Mouse (Mus musculus): ENCODE results near the gene Actr3b. TPM values are rescaled to one million over a fixed set of nuclear protein-coding genes. Genes with fewer than 3 reads are reported as not detected.

The Actr3b gene
- total and polyA plus RNA-seq, 3 experiments, result 1.3 to 4.7 (median 3.9) TPM

DNA sequence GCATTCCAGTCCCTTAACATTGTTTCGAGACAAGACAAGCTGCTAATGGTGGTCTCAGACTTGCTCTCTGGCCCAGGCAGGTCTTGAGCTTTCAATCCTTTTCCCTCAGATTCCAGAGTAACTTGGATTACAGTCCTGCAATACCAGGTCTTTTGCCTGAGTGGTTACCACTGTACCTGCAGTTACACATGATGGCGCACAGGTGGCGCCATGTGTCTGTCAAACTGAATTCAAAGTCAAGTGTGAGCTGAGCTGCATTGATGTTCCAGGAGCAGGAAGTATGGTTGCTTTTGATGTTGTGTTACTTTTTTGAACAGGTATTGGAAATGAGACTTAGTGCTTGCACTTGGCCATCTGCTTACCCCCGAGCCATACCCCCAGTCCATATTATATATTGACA, 79.6 kb downstream of the Actr3b start:
- H3K9me3 ChIP-seq (replicated peaks; ENCODE audit: low read length), result no peaks in the 10 kb centered on the region
- H3K4me2 ChIP-seq (ENCODE audit: insufficient read depth, low read depth, poor library complexity, severe bottlenecking), result no peak overlapping the region
- H3K4me3 ChIP-seq (replicated peaks in 1 of 3; ENCODE audit: low read depth in 2 of 3, low read length in 2 of 3, poor library complexity in 1 of 3), result no peak overlapping the region
- no peaks in the 10 kb centered on the region for H3K36me3 ChIP-seq (replicated peaks in 1 of 2; ENCODE audit: control insufficient read depth in 1 of 2, insufficient read depth in 1 of 2, low read length in 1 of 2)
- H3K27ac ChIP-seq (ENCODE audit: insufficient read depth, low read depth), result no peak overlapping the region
- no peaks in the 10 kb centered on the region for H3K27me3 ChIP-seq (replicated peaks)
- H3K79me2 ChIP-seq (replicated peaks; ENCODE audit: control insufficient read depth, extremely low read depth, insufficient read depth, poor library complexity, severe bottlenecking), result no peaks in the 10 kb centered on the region
- no peak for TF ChIP-seq USF2 (conservative IDR thresholded peaks at IDR 0.05; ENCODE audit: low read depth, low read length)
- TF ChIP-seq RAD21 (IDR thresholded peaks at IDR 0.05; ENCODE audit: low read depth, low read length), result peak; percentile 86
- TF ChIP-seq CTCF (conservative IDR thresholded peaks at IDR 0.05 in 1 of 2, IDR thresholded peaks at IDR 0.05 in 1 of 2; ENCODE audit: low read depth in 2 of 2, low read length in 2 of 2), result peak; percentile 89 to 91
- no peak for TF ChIP-seq ELF1 (IDR thresholded peaks at IDR 0.05; ENCODE audit: low read depth, low read length)
- TF ChIP-seq SMC3 (IDR thresholded peaks at IDR 0.05; ENCODE audit: low read depth, low read length), result peak; percentile 54
- no peak for TF ChIP-seq USF1 (IDR thresholded peaks at IDR 0.05; ENCODE audit: low read depth, low read length)
- TF ChIP-seq MAX (IDR thresholded peaks at IDR 0.05; ENCODE audit: low read length), result 0 out of 2 replicates have a peak, but pooled peaks have one; percentile 45
- DNase-seq (ENCODE audit: extremely low read depth), result peak; percentile 48
- H3K9ac ChIP-seq (ENCODE audit: insufficient read depth, low read depth), result no peak overlapping the region
- in situ Hi-C loops (cut with MboI; ENCODE audit: low pct_ligation_motif_present, low pct_unique_long_range_greater_than_20kb, low sequenced_read_pairs), result no loop called here
- dilution Hi-C loops (cut with MboI; ENCODE audit: extremely low pct_ligation_motif_present, extremely low pct_unique_long_range_greater_than_20kb, low sequenced_read_pairs), result no loop called here
- H3K4me1 ChIP-seq (ENCODE audit: control insufficient read depth in 1 of 2, insufficient read depth in 2 of 2), result no peaks in the 10 kb centered on the region

DNA sequence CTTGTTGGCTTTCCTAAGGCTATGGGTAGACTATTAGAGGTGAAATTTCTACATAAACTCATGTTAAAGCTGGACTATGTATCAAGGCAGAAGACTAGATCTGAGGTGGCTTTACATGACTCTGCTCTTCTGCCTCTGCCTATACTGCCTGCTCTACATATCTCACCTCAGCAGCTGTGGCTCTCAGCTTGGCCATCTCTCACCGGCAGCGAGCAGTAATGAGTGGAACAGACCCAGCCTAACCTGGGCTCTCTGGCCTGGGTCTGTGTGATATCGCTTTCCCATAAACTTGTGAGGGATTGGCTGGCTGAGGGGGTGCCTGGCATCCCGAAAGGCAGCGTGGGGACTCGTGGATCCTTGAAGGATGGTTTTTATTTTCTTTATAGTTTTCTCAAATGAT, 86.8 kb downstream of the Actr3b start:
- no peaks in the 10 kb centered on the region for H3K79me2 ChIP-seq (replicated peaks; ENCODE audit: control insufficient read depth, extremely low read depth, insufficient read depth, poor library complexity, severe bottlenecking)
- no peak overlapping the region for H3K27ac ChIP-seq (ENCODE audit: insufficient read depth, low read depth)
- H3K4me1 ChIP-seq (ENCODE audit: control insufficient read depth in 1 of 2, insufficient read depth in 2 of 2), result peaks cover 0 to 6% of the 10 kb centered on the region in 2 experiments; a peak in 2 of 4 replicates
- no peaks in the 10 kb centered on the region for H3K27me3 ChIP-seq (replicated peaks)
- no peak for TF ChIP-seq CHD2 (IDR thresholded peaks at IDR 0.05; ENCODE audit: low read length)
- dilution Hi-C loops (cut with MboI; ENCODE audit: extremely low pct_ligation_motif_present, extremely low pct_unique_long_range_greater_than_20kb, low sequenced_read_pairs), result no loop called here
- no peaks in the 10 kb centered on the region for H3K9me3 ChIP-seq (replicated peaks; ENCODE audit: low read length)
- no peak for DNase-seq (ENCODE audit: extremely low read depth)
- in situ Hi-C loops (cut with MboI; ENCODE audit: low pct_ligation_motif_present, low pct_unique_long_range_greater_than_20kb, low sequenced_read_pairs), result no loop called here
- no peaks in the 10 kb centered on the region for H3K36me3 ChIP-seq (replicated peaks in 1 of 2; ENCODE audit: control insufficient read depth in 1 of 2, insufficient read depth in 1 of 2, low read length in 1 of 2)
- H3K4me2 ChIP-seq (ENCODE audit: insufficient read depth, low read depth, poor library complexity, severe bottlenecking), result no peak overlapping the region
- no peak overlapping the region for H3K9ac ChIP-seq (ENCODE audit: insufficient read depth, low read depth)
- H3K4me3 ChIP-seq (replicated peaks in 1 of 3; ENCODE audit: low read depth in 2 of 3, low read length in 2 of 3, poor library complexity in 1 of 3), result no peak overlapping the region

DNA sequence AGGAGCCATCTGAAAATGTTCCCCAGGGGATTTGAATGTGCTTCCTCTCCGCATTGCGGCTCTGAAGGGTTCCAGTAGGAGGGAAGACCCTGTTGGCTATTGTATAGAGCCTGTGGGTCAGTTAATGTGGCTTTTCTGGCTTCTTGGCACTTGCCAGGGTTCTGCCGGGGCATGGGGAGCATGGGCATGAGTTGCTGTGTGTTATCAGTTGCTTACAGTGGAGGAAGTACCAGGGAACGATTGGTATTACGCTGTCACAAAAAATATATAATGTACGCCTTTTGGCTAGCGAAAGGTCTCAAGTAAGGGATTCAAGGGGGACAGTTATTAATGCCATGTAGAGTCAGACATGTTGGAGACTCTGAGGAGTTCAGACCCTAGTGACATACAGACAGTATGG, 87.4 kb downstream of the Actr3b start:
- no peak overlapping the region for H3K9ac ChIP-seq (ENCODE audit: insufficient read depth, low read depth)
- H3K79me2 ChIP-seq (replicated peaks; ENCODE audit: control insufficient read depth, extremely low read depth, insufficient read depth, poor library complexity, severe bottlenecking), result no peaks in the 10 kb centered on the region
- in situ Hi-C loops (cut with MboI; ENCODE audit: low pct_ligation_motif_present, low pct_unique_long_range_greater_than_20kb, low sequenced_read_pairs), result no loop called here
- no peak overlapping the region for H3K4me2 ChIP-seq (ENCODE audit: insufficient read depth, low read depth, poor library complexity, severe bottlenecking)
- DNase-seq (ENCODE audit: extremely low read depth), result peak; percentile 32
- dilution Hi-C loops (cut with MboI; ENCODE audit: extremely low pct_ligation_motif_present, extremely low pct_unique_long_range_greater_than_20kb, low sequenced_read_pairs), result no loop called here
- no peak overlapping the region for H3K27ac ChIP-seq (ENCODE audit: insufficient read depth, low read depth)
- peaks cover 0 to 6% of the 10 kb centered on the region in 2 experiments; a peak in 2 of 4 replicates for H3K4me1 ChIP-seq (ENCODE audit: control insufficient read depth in 1 of 2, insufficient read depth in 2 of 2)
- TF ChIP-seq CHD1 (IDR thresholded peaks at IDR 0.05; ENCODE audit: low read depth, low read length), result no peak
- TF ChIP-seq E2F4 (IDR thresholded peaks at IDR 0.05; ENCODE audit: insufficient replicate concordance, low read depth, low read length), result no peak
- TF ChIP-seq USF2 (conservative IDR thresholded peaks at IDR 0.05; ENCODE audit: low read depth, low read length), result no peak
- no peak for TF ChIP-seq POLR2AphosphoS2 (IDR thresholded peaks at IDR 0.05; ENCODE audit: low read depth, low read length)
- TF ChIP-seq ZKSCAN1 (IDR thresholded peaks at IDR 0.05; ENCODE audit: borderline replicate concordance, low read depth, low read length), result no peak
- TF ChIP-seq SIN3A (IDR thresholded peaks at IDR 0.05; ENCODE audit: low read length), result no peak
- TF ChIP-seq KAT2A (IDR thresholded peaks at IDR 0.05; ENCODE audit: insufficient replicate concordance, low read length), result no peak
- no peak for TF ChIP-seq MAZ (IDR thresholded peaks at IDR 0.05; ENCODE audit: low read depth, low read length)
- no peak for TF ChIP-seq TCF12 (IDR thresholded peaks at IDR 0.05; ENCODE audit: low read depth, low read length)
- TF ChIP-seq ZC3H11A (IDR thresholded peaks at IDR 0.05; ENCODE audit: low read depth, low read length), result no peak
- no peak for TF ChIP-seq RCOR1 (conservative IDR thresholded peaks at IDR 0.05; ENCODE audit: low read depth, low read length)
- TF ChIP-seq EP300 (IDR thresholded peaks at IDR 0.05; ENCODE audit: low read length), result no peak
- H3K36me3 ChIP-seq (replicated peaks in 1 of 2; ENCODE audit: control insufficient read depth in 1 of 2, insufficient read depth in 1 of 2, low read length in 1 of 2), result no peaks in the 10 kb centered on the region
- H3K9me3 ChIP-seq (replicated peaks; ENCODE audit: low read length), result no peaks in the 10 kb centered on the region
- no peaks in the 10 kb centered on the region for H3K27me3 ChIP-seq (replicated peaks)
- H3K4me3 ChIP-seq (replicated peaks in 1 of 3; ENCODE audit: low read depth in 2 of 3, low read length in 2 of 3, poor library complexity in 1 of 3), result no peak overlapping the region
